27 mouse cellular contexts compared by ENCODE assay signal in the genomic region with DNA sequence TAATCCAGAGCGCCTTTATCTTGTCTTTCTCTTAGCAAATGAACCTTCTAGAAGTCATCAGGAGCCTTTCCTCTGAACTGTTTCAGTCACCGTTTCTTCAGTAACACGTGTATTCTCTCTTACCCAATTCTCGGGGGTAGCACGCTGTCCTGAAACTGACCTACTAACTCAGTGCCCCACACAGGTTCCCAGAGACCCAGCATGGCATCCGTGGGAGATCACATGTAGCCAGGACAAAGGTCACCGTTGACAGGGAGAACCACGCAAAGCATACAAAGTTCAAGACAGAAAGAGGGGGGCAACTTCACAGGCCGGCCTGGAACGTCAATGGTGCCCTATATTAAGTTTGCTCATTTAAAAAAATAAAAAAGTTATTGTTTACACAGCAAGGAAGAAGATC.
DNase-seq lines count a peak whose midpoint lies in the region; ATAC-seq and TF ChIP-seq lines count a peak whose summit lies in the region.
"Had no signal": no experiment of that assay in that cellular context is flagged by ENCODE, and none has a peak within 500 bp of the region (broad histone marks: within the 10 kb centered on the region; RNA-seq: fewer than 3 reads in every experiment).

No protein-coding gene starts in this region.

- TF ChIP-seq EP300 in liver, postnatal 0 days (IDR thresholded peaks at IDR 0.05; ENCODE audit: low read depth): no peak

- no peak for ATAC-seq in liver, postnatal 0 days
- ATAC-seq in liver, embryonic 11.5 days (replicated peaks; ENCODE audit: low FRiP score): no peak
- ATAC-seq: forebrain, postnatal 0 days; midbrain, embryonic 13.5 days; Patski had no signal

- H3K4me3 ChIP-seq in gastrocnemius, adult 2 months: peak overlapping the region; percentile 19; the same call in 1 of the 2 replicates
- H3K4me3 ChIP-seq in kidney, adult 2 months (ENCODE audit: insufficient read depth, low read depth, low read length): no peak overlapping the region
- H3K4me3 ChIP-seq in liver, postnatal 0 days (ENCODE audit: low read depth, low read length): no peak overlapping the region
- no peak overlapping the region for H3K4me3 ChIP-seq in liver, embryonic 11.5 days (ENCODE audit: low read depth, low read length)
- H3K4me3 ChIP-seq: embryonic facial prominence, embryonic 10.5 days; embryonic facial prominence, embryonic 15.5 days; forebrain, embryonic 12.5 days; heart, embryonic 12.5 days; limb, embryonic 10.5 days; limb, embryonic 15.5 days; midbrain, embryonic 13.5 days; neural tube, embryonic 13.5 days had no signal

- H3K27me3 ChIP-seq in kidney, adult 2 months (replicated peaks; ENCODE audit: control insufficient read depth, insufficient read depth, low read length): no peaks in the 10 kb centered on the region
- no peaks in the 10 kb centered on the region for H3K27me3 ChIP-seq in liver, postnatal 0 days (ENCODE audit: insufficient read depth, low read length)
- no peaks in the 10 kb centered on the region for H3K27me3 ChIP-seq in liver, embryonic 11.5 days (replicated peaks; ENCODE audit: control insufficient read depth, insufficient read depth, low read length)
- H3K27me3 ChIP-seq: embryonic facial prominence, embryonic 15.5 days; forebrain, embryonic 12.5 days; midbrain, embryonic 13.5 days had no signal

- peaks cover 46% of the 10 kb centered on the region for H3K4me1 ChIP-seq in kidney, adult 2 months (ENCODE audit: control insufficient read depth, insufficient read depth, low read length)
- H3K4me1 ChIP-seq in liver, postnatal 0 days (ENCODE audit: insufficient read depth): peaks cover 55% of the 10 kb centered on the region
- H3K4me1 ChIP-seq in liver, embryonic 11.5 days (replicated peaks; ENCODE audit: control insufficient read depth, insufficient read depth, low read length): peaks cover 14% of the 10 kb centered on the region

- TF ChIP-seq CTCF in gastrocnemius, adult 2 months (IDR thresholded peaks at IDR 0.05): no peak
- no peak for TF ChIP-seq CTCF in kidney, adult 2 months (conservative IDR thresholded peaks at IDR 0.05; ENCODE audit: insufficient read depth, insufficient read length, low read depth, low read length)
- TF ChIP-seq CTCF in liver, postnatal 0 days (IDR thresholded peaks at IDR 0.05; ENCODE audit: low read depth): no peak

- H3K9ac ChIP-seq in liver, postnatal 0 days (replicated peaks): no peak overlapping the region
- H3K9ac ChIP-seq in liver, embryonic 11.5 days (ENCODE audit: low read depth, low read length): no peak overlapping the region
- H3K9ac ChIP-seq: embryonic facial prominence, embryonic 15.5 days; forebrain, embryonic 12.5 days; forebrain, postnatal 0 days; heart, embryonic 12.5 days; hindbrain, embryonic 14.5 days; limb, embryonic 15.5 days; midbrain, embryonic 13.5 days; neural tube, embryonic 13.5 days had no signal

- H3K36me3 ChIP-seq in kidney, adult 2 months (ENCODE audit: control insufficient read depth, insufficient read depth, low read length): no peaks in the 10 kb centered on the region
- H3K36me3 ChIP-seq in liver, postnatal 0 days (replicated peaks; ENCODE audit: insufficient read depth, low read length): no peaks in the 10 kb centered on the region; the same call in 1 of the 2 replicates
- H3K36me3 ChIP-seq in liver, embryonic 11.5 days (ENCODE audit: control insufficient read depth, insufficient read depth, low read length): no peaks in the 10 kb centered on the region
- H3K36me3 ChIP-seq: embryonic facial prominence, embryonic 15.5 days; forebrain, embryonic 12.5 days; heart, embryonic 12.5 days; limb, embryonic 15.5 days; midbrain, embryonic 13.5 days; neural tube, embryonic 13.5 days had no signal

- 60% methylated on average over 10 of the region's 10 CpGs for WGBS in kidney, adult 2 months
- 78% methylated on average over 10 of the region's 10 CpGs for WGBS in liver, postnatal 0 days (ENCODE audit: insufficient replicate concordance)
- WGBS in liver, embryonic 11.5 days: 87% methylated on average over 10 of the region's 10 CpGs

- no peak for DNase-seq in gastrocnemius, adult 2 months
- DNase-seq in gastrocnemius, adult 18-20 months (ENCODE audit: low spot score): no peak
- peak; percentile 85 for DNase-seq in kidney, adult 2 months
- no peak for DNase-seq in kidney, postnatal 4 days
- DNase-seq in liver, postnatal 0 days: no peak
- DNase-seq in liver, embryonic 11.5 days (ENCODE audit: low spot score): no peak
- peak; percentile 36 for DNase-seq in yolk sac, embryonic 10.5 days (ENCODE audit: low spot score)
- DNase-seq in urinary bladder, postnatal 10 days (ENCODE audit: low spot score): no peak
- DNase-seq: adrenal gland, postnatal 36 days; cerebellum, adult 8-10 months; cerebellum, postnatal 25 days; forebrain, postnatal 0 days; gastrocnemius, postnatal 14 days; layer of hippocampus, adult 9-11 months; right cerebral cortex, postnatal 14 days had no signal

- no peak for TF ChIP-seq POLR2A in kidney, adult 2 months (IDR thresholded peaks at IDR 0.05; ENCODE audit: low read depth, low read length)

- H3K27ac ChIP-seq in gastrocnemius, adult 2 months: peak overlapping the region; percentile 100
- no peak overlapping the region for H3K27ac ChIP-seq in kidney, adult 2 months (ENCODE audit: insufficient read depth, low read depth, low read length)
- H3K27ac ChIP-seq in liver, postnatal 0 days (ENCODE audit: low read depth): peak overlapping the region; percentile 96
- no peak overlapping the region for H3K27ac ChIP-seq in liver, embryonic 11.5 days (ENCODE audit: low read depth, low read length)
- H3K27ac ChIP-seq: forebrain, embryonic 12.5 days; hindbrain, embryonic 14.5 days; kidney, postnatal 0 days; limb, embryonic 10.5 days; macrophage; midbrain, embryonic 13.5 days; neural tube, embryonic 13.5 days had no signal

- intact Hi-C loops in gastrocnemius, adult 2 months (cut with DNase I): no loop called here

- H3K9me3 ChIP-seq in liver, postnatal 0 days (ENCODE audit: low read length): no peaks in the 10 kb centered on the region
- no peaks in the 10 kb centered on the region for H3K9me3 ChIP-seq in liver, embryonic 11.5 days (ENCODE audit: control insufficient read depth, low read length)
- H3K9me3 ChIP-seq: embryonic facial prominence, embryonic 10.5 days; embryonic facial prominence, embryonic 15.5 days; forebrain, embryonic 12.5 days; heart, embryonic 12.5 days; limb, embryonic 10.5 days; limb, embryonic 15.5 days; midbrain, embryonic 13.5 days; neural tube, embryonic 13.5 days had no signal

- H3K4me2 ChIP-seq in liver, postnatal 0 days (ENCODE audit: low read depth, low read length): no peak overlapping the region
- H3K4me2 ChIP-seq in liver, embryonic 11.5 days: no peak overlapping the region
- H3K4me2 ChIP-seq: embryonic facial prominence, embryonic 15.5 days; forebrain, embryonic 12.5 days; heart, embryonic 12.5 days; hindbrain, embryonic 14.5 days; limb, embryonic 15.5 days; midbrain, embryonic 13.5 days; neural tube, embryonic 13.5 days had no signal

Comparison
In these comparisons a context has a peak if more than half of its experiments do, and no peak if none do; other contexts are left out.
1. DNase-seq: peak in kidney, adult 2 months (single experiment) and yolk sac, embryonic 10.5 days (single experiment); none in gastrocnemius, adult 2 months (single experiment), gastrocnemius, adult 18-20 months (single experiment), kidney, postnatal 4 days (0 of 2), liver, postnatal 0 days (single experiment), liver, embryonic 11.5 days (single experiment) and urinary bladder, postnatal 10 days (single experiment).
2. H3K27ac ChIP-seq: peak in gastrocnemius, adult 2 months (single experiment) and liver, postnatal 0 days (single experiment); none in kidney, adult 2 months (single experiment) and liver, embryonic 11.5 days (single experiment).